Mouse (Mus musculus) layer of hippocampus, postnatal 10 days (tissue): ENCODE measurements at regions not wholly inside any gene's neighbourhood (a gene's known extent, or its start where the extent isn't known, plus 50 kb on each side); places are given as distances from the start of the nearest gene placed in this dataset.

ENCODE experiments used
- DNase-seq, 2 experiments: peaks; one replicate each; pipeline ENCODE4 v3.0.0; 2021; ENCODE audit warnings: low spot score in 2 of 2

DNA sequence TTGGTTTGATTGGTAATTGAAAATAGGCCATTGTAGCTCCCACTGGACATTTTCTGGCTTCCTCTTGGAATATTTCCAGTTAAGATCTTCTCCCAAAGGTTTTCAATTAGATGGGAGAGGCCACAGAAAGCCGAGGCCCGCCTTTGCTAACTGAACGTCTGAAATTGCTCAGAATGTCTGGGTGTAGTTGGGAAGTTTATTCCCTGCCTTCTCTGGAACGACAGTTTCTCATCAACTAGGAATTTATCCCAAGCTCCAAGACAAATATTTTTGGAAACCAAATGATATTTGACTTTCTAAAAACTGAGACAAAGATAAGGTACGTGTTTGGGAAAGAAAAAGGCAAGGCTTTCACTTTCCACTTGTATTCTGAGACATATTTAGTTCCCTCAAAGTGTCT, 414.4 kb downstream of the Ttll7 start:
- no peak for DNase-seq

DNA sequence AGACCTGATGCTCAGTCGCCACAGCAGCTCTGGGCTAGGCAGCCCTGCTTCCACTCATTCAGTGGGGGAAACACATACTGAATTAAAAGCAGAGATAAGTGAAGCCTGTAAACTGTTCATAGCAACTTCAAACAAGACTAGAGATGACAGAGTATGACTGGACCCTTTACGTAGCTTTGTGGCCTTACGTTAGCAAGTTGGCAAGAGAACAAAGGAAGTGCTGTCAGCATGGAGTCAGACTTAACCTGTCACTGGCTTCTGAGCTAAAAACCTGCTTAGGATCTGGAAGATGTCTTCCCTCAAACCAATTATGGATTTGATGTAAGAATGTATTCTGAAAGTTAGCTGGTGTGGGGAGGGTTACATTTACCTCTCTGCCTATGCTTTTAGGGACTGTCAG, 421.3 kb downstream of the Ttll7 start:
- DNase-seq = no peak

DNA sequence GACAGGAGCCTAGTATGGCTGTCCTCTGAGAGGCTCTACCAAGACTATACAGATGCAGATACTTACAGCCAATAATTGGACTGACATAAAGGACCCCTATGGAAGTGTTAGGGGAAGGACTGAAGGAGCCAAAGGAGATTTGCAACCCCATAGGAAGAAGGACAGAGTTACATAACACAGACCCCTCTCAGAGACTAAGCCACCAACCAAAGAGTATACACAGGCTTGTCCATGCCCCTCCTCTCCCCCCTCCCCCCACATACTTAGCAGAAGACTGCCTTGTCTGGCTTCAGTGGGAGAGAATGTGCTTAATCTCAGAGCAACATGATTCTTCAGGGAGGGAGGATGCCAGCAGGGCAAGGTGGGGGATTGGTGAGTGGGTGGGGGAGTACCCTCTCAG, 426.4 kb downstream of the Ttll7 start:
- no peak for DNase-seq

DNA sequence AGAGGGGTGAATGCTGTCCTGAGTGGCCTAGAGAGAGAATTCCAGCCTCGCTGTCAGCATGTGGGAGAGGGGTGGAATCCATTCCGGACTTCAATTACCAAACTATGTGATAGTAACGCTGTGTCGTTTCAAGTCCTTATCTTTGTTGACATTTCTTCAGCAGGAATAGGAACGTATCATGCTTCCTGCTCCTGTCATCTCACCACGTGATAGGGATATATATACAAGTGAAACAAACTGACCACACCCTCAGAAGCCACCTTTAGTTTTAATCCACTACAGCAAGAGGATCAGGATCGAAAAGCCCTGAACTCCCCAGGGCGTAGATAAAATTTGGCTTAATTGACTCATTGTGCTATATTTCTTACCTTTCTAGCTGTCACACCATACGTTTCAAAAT, 431.6 kb downstream of the Ttll7 start:
- no peak for DNase-seq

DNA sequence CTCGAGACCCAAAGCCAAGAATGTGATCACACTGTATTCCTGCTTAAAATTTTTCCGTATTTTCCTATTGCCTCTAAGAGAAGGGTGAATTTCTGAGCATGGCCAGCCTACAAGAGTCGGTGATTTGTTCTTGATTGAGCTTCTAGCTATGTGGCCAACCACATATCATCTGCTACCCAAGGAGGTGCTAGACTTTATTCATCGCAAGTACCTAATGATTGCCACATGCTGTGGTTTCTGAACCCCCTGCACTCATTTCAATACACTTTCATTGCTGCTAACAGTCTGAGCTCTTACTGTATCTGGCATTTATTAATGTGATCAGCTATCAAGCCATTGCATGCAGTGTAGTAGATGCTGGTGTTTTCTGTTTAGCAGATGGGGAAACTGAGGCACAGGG, 432.2 kb downstream of the Ttll7 start:
- no peak for DNase-seq

DNA sequence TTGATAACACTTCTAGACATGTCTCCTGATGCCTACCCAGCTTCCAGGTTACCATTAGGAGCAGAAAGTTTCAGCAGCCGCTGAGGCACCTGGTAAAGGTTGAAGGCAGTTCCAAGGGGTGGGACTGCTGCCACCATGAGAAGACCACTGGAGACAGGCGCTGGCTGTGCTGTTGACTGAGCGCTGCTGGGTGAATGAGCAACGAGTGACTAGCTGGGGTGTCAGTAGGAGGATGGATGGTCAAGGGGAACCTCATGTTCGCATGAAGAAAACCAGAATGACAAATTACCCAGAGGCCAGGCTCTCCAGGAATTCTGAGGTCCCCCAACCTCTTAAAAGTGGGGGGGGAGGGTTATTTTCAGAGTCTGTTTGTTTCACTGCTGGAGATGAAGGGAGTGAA, 433.3 kb downstream of the Ttll7 start:
- no peak for DNase-seq

DNA sequence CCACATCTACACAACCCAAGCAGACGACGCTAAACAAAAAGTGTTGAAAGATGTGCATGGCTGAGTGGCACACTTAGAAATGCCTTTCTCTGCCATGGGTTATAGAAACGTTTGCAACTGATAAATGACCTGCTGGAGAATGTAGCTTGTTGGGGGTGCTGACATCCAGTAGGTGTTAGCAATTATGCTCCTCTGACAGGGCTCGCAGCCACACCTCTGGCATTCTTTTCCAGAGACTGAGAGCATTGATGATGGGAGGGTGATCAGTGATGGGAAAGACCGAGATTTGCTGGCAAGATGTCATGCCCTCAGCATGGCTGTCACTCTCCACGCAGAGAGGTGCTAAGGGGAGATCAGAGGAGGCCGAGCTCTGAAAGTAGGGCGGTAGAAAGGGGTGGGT, 435.3 kb downstream of the Ttll7 start:
- DNase-seq = no peak

DNA sequence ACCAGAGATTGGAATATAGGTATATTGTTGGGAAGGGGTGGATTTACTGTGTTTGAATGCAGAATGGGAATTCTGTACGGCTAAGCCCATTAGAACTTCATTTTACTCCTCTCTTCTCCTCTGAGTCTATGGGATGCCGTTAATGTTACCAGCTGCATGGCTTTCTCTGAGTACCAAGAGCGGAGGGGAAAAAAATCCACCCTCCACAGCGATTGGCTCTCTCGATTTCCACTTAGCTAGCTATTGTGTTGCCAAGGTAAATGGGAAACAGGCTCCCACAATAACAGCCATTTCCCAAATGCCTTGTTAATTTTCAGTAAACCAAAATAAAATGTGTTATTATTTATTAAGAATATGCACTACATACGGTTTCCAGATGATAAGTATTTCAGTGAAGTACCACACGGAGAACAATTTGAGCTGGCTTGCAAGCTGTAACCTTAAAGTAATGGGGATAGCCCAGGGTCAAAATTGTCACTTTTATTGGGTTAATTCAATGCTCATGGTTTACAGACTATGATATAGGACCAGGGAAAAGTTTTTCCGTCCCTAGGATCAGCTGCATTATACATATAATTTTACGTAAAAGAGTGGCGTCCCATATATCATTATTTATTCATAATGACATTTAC, 439.6 kb downstream of the Ttll7 start:
- DNase-seq = no peak

DNA sequence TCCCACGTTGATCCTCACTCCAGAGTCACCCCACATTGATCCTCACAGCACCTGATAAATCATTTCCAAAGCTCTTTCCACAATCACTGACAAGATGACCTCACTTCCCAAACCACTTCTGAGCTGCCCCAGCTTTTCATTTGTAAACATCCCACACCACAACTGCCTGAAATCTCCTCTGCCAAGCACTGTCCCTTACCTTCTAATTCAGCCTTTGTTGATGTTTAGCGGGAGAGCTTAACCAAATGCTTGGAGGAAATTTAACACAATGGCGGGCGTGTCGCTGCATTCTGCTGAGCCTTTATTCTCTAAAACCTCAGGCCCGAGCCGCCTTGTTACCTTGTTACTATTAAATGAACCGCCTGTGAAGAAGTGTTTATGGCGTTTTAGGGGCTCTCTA, 445.9 kb downstream of the Ttll7 start:
- DNase-seq = no peak

DNA sequence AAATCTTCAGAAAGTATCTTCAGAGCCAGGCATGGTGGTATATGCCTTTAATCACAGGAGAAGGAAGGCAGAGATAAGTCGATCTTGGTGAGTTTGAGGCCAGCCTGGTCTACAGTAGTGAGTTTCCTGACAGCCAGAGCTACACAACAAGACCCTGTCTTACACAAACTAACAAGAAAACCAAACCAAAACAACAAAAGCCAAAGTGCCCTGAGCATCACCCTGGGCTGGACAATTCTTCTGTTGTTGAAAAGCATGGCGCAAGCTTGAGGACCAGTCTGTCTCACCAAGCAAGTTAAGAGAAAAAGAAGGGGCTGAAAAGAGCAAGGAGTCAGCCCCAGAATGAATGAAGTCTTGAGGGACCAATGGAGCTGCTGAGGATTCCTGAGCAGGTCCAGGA, 473.4 kb downstream of the Ttll7 start:
- no peak for DNase-seq

DNA sequence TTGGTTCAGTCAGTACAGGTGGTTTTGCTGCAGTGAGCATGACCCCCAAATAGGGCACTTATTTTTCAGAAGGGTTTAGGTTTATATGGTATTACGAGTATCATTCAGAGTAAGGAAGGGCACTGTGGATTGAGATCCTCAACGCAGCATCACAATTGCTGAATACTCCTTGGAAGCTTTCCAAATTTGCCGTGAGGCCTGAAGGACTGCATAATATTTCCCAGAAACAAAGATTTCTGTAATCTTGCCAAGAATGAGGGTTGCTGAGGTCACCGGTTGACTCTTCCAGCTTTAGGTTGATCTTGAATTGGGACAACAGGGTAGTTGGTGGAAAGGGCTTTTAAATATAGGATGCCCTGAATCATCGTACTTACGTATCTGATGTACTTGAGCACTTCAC, 482.1 kb downstream of the Ttll7 start:
- DNase-seq = no peak

DNA sequence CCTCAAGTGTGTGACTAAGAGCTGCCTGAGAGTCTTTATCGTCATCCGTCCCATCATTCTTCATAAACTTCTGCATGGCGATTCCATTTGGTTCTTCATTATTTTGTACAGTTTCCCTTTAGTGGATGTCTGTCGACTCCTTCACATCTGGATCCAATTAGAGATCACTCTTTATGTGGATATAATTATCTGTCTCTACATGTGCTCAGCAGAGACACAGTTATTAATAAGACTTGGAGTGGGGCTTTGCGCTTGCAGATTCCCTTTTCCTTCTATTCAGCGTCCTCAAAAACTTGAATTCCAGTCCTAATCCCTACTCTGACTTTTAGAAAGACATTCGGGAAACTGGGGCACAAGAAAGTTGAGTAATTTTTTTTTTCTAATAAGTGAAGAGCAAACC, 483.1 kb downstream of the Ttll7 start:
- DNase-seq = no peak

DNA sequence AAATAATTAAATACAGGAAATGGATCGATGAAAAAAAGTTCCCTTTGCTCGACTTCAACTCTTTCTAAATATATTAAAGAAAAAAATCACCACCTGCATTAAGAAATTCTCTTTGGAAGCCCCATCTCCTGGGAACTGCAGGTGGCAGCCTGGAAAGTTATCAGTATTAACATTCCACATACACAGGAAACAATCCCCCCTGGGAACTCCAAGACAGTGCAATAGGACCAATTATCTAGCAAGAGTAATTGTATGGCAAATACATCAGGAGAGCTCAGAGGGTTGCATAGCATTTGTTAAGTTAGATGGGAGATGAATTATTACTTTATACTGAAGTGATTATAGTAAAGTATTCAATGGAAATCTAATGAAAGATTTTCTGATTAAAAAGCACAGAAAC, 487.3 kb downstream of the Ttll7 start:
- no peak for DNase-seq

DNA sequence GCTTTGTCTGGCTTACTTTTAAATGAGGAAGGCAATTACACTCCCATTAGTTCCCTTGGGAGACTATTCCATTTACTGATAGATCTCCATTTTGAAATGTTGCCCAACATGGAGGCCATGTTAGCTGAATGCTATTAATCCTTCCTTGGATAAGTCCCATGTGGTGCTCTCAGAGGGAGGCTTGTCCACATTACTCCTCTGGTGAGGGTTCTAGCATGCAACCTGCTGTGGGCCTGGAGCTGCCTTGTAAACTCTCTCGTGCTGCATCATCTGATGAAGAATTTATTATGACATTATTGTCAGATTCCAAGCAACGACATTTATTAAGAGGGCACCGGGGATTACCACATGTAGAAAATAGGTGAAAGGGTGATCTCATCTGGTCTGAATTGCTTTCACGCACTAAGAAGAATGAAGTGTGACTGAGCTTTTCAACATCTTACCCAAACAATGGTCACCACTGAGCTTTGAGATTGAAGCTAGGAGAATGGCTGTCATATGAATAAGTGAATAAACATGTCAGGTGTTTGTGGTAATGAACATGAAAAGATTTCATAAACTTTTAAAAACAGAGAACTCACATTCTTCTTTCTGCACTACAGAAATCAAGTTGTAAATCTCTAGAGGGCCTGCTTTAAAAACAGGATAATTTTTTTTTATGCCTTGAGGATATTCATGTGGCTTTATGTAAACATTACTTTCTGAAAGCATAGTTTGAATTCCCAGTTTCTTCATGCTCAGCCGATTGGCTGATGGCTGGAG, 495.3 kb downstream of the Ttll7 start:
- no peak for DNase-seq

DNA sequence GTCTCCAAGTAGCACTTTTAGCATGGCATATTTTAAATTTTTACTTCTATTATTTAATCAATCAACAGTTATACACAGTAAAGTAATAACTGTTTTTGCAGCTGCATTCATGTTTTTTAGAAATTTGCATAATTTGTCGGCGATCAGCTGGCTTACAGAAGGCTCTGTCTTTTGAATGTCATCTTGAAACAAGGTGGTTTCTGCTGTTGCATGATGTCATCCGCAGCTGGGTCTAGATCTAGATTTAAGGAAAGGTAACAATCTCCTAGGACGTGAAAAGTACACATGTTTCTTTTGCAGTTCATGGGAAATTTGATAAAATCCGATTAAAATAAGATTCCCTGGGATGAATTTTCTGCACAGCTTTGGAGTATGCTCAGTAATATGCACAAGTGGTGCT, 534.9 kb downstream of the Ttll7 start:
- no peak for DNase-seq

DNA sequence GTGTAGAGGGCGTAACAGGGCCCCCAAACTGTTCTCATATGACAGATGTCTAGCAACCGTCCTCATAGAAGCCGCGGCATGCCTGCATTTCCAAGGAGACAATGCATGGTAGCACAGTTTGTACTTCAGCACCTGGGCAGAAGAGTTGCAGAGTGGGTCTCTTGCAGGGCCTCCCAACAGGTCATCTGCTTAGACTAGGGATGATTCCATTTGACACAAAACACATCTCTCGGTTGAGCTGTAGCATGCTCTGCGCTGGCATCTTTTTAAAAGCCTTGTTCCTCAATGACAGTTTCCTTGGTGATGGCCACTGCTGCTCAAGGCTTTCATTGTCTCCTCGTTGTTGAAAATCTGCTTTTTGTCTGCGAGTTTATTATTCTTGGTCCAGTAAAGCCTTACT, 546.1 kb downstream of the Ttll7 start:
- no peak for DNase-seq

DNA sequence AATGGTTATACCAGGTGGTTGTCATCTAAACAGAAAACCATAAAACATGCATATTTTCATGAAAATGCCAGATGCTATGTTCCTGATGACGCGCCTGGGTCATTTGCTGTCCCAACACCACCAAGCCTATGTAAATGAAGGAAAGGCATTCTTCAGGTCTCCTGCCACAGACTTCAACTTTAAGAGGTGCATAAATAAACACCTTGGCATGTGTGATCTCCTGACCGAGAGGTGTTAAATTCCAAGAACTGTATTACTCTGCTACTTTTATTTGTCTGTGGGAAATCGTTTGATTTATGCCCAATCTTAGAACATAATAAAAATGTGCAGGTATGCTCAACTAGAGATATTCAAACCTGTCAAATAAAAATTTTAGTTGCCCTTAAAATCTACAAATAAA, 560.1 kb downstream of the Ttll7 start:
- no peak for DNase-seq

DNA sequence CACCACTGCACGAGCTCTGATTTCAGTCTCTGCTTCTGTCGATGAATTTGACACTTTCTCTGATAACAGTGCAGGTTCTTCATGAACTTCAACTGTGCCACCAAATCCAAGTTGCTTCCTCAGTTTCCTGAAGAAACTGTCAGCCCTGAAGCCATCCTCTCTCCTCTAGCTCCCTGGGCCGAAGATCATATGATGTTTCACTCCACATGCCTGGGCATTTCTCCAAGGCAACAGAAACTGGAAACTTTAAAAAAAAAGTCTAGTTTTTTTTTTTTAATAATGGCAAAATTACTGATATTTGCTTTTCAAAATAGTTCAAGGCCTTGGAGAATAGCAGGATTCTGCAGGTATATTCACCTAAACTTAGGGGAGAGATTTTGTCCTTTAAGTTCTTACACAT, 564.8 kb downstream of the Ttll7 start:
- no peak for DNase-seq

DNA sequence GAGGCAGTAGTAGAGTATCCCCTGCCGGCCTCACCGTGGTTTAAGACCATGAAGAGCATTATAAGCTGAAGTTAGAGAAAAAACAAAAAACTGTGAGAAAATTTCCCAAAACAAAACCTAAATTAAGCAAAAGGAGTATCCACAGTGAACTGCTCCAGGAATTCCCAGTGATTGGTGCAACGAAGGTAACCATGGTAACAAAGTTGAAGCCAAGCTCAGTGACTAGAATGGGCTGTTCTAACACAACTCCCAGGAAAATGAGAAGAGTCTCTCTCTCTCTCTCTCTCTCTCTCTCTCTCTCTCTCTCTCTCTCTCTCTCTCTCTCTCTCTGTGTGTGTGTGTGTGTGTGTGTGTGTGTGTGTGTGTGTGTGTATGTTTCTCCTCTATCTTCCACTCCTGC, 567.0 kb downstream of the Ttll7 start:
- DNase-seq = no peak

DNA sequence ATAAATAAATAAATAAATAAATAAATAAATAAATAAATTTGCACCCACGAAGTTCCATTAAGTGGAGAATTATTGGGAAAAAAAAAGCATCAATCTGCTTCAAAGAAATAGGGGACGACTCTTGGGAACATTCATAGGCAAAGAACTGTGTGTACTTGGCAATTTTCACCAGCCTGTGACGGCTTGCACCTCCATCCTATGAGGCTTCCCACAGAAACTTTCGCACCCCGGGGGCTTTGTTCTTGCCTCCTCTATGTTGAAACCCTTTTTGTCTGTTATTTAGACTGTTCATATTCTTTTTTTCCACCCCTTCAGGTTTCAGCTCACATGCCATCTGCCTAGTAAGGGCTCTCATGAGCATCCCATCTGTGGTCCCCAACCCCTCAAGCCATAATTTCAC, 570.0 kb downstream of the Ttll7 start:
- no peak for DNase-seq

DNA sequence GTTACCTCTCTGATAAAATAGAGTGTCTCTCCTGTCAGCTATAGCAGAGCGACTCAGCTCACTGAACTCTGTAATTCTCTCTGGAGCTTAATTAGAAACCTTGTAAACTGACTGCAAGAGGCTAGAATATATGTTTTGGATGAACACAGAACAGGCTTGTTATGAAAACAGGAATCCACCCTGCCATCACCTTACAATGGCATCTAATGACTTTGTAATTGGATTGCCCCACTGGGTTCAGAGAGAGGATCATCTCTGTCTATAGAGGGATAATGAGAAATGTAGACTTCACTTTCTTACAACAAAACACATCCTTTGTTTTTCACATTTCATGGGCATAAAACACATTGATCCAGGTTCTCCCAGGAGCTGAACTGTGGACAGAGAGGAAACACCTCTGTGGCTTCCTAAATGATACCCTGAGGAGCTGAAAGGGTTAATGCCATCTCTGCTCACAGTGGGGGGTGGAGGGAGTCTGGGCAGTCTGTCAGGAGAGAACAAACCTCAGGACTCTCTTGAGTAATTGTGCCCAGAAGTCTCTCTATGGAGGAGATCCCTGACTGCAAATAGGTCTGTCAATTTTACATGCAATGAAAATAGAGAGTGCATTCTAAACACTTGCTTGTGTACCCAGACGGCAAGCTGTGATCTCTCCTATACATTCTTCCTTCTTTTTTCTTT, 571.9 kb downstream of the Ttll7 start:
- no peak for DNase-seq

DNA sequence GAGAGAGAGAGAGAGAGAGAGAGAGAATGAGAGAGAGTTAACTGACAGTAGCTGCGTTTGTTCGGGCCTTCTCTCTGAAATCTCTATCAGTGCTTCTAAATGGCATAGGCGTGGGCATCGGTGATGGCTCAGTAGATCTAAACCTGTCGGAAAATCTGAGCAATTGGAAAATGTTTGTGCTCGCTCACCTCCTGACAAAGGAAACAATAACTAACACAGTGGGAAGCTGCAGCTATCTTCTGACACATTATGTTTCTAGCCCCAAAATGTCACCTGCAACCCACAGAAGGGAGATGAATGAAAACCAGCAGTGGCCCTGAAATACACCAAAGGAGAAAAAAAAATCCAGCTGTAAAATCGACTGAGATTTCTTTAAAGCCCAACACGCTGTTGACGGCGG, 576.7 kb downstream of the Ttll7 start:
- DNase-seq = no peak
